Mouse (Mus musculus) heart, adult 2 months (tissue): ENCODE results near the gene Gm49405. TPM values are rescaled to one million over a fixed set of nuclear protein-coding genes. Genes with fewer than 3 reads are reported as not detected.
"Not testable (repeated sequence)": the region's sequence is repeated elsewhere in the genome, so short reads cannot be mapped to it uniquely, and the experiment has no call there.

Experiments
- DNase-seq, 2 experiments: peaks; one replicate each; pipeline ENCODE4 v3.0.0; 2021
- H3K27ac ChIP-seq: fragments of 200-600 bp; 2 replicates; pipeline ENCODE4 v1.8.1; 2022
- H3K27me3 ChIP-seq: fragments of 200-500 bp; 2 replicates; pipeline ENCODE4 v1.6.1; 2012; ENCODE audit warnings: mild to moderate bottlenecking, low read length, inconsistent platforms, mixed read lengths; ENCODE audit not compliant: control insufficient read depth, insufficient read depth
- H3K36me3 ChIP-seq: fragments of 200-500 bp; 2 replicates; pipeline ENCODE4 v1.6.1; 2012; ENCODE audit warnings: low read length, inconsistent platforms; ENCODE audit not compliant: control insufficient read depth, insufficient read depth
- H3K4me1 ChIP-seq: fragments of 200-500 bp; 2 replicates; pipeline ENCODE4 v1.6.1; 2011; ENCODE audit warnings: low read length; ENCODE audit not compliant: control insufficient read depth, insufficient read depth
- H3K4me3 ChIP-seq: fragments of 200-600 bp; 2 replicates; pipeline ENCODE4 v1.8.1; 2022
- H3K79me2 ChIP-seq: fragments of 200-500 bp; replicated peaks from 2 replicates; pipeline ENCODE4 v1.6.1; 2012; ENCODE audit warnings: mild to moderate bottlenecking, inconsistent platforms, low read length, moderate library complexity, mixed read lengths; ENCODE audit not compliant: control insufficient read depth, insufficient read depth
- H3K9ac ChIP-seq: fragments of 200-500 bp; 2 replicates; pipeline ENCODE4 v1.6.1; 2012; ENCODE audit warnings: low read depth, mild to moderate bottlenecking, control low read depth, inconsistent platforms, low read length, mixed read lengths
- CTCF ChIP-seq: fragments of 200-600 bp; IDR thresholded peaks from 2 replicates; pipeline ENCODE4 v1.8.1; 2022; ENCODE audit warnings: antibody characterized with exemption, mild to moderate bottlenecking, moderate library complexity
- EP300 ChIP-seq: fragments of 200-500 bp; IDR thresholded peaks from 2 replicates; pipeline ENCODE4 v1.6.1; 2011; ENCODE audit warnings: low read depth, low read length, control low read depth; ENCODE audit not compliant: insufficient read depth
- POLR2A ChIP-seq: fragments of 200-500 bp; IDR thresholded peaks from 2 replicates; pipeline ENCODE4 v1.6.1; 2011; ENCODE audit warnings: mild to moderate bottlenecking, low read depth, low read length, control low read depth; ENCODE audit not compliant: insufficient read depth
- WGBS: fragments of 180-500 bp; shearing (Covaris S2); methylation state at CpG from one replicate; pipeline ENCODE4 v1.1.7; 2018; 5-methylcytosine and 5-hydroxymethylcytosine counted together
- intact Hi-C: fragments of 180-260 bp; cut with DNase I; formaldehyde crosslinking; loops from one replicate; pipeline ENCODE4 v1.15.1; 2025
- polyA plus RNA-seq: library from polyadenylated mRNA; depleted of rRNA; stranded (reverse); fragments of >200 nt; gene quantifications from 2 replicates; pipeline ENCODE4 v1.2.3, GENCODE M21; 2012
- total RNA-seq, 2 experiments: library from RNA; stranded (reverse); gene quantifications; 2 replicates each; pipeline ENCODE4 v1.2.3; 2021

Gene Gm49405
- total and polyA plus RNA-seq, 3 experiments = 1.0 to 11.0 (median 1.7) TPM

DNA sequence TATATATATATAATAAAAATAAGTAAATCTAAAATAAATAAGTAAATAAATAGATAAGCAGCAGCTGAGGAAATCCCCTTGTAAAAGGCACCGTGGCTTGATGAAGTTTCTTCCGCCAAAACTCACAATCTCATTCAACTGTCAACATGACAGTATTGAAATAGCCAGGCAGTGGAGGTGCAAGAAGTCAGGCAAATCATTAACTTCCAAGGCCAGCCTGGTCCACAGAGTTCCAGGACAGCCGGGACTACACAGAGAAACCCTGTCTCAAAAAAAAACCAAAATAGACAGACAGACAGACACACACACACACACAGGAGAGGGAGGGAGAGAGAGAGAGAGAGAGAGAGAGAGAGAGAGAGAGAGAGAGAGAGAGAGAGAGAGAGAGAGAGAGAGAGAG lies 32.9 kb downstream of the Gm49405 start:
- no peak overlapping the region for H3K9ac ChIP-seq
- H3K4me3 ChIP-seq = no peak overlapping the region
- intact Hi-C loops = no loop called here
- no peak for DNase-seq
- no peaks in the 10 kb centered on the region for H3K36me3 ChIP-seq
- 54% methylated on average over 3 of the region's 3 CpGs for WGBS
- H3K4me1 ChIP-seq = peaks cover 3% of the 10 kb centered on the region
- TF ChIP-seq POLR2A = no peak
- TF ChIP-seq CTCF = no peak
- no peak for TF ChIP-seq EP300
- no peaks in the 10 kb centered on the region for H3K27me3 ChIP-seq
- no peak overlapping the region for H3K27ac ChIP-seq
- no peaks in the 10 kb centered on the region for H3K79me2 ChIP-seq

- 69% methylated on average over 5 of the region's 5 CpGs for WGBS
- peaks cover 4% of the 10 kb centered on the region for H3K4me1 ChIP-seq
- H3K27me3 ChIP-seq = no peaks in the 10 kb centered on the region
- no peak overlapping the region for H3K9ac ChIP-seq
- H3K4me3 ChIP-seq = no peak overlapping the region
- DNase-seq = no peak
- no peak for TF ChIP-seq EP300
- no peak for TF ChIP-seq POLR2A
- TF ChIP-seq CTCF = no peak
- intact Hi-C loops = no loop called here
- no peak overlapping the region for H3K27ac ChIP-seq
- H3K36me3 ChIP-seq = no peaks in the 10 kb centered on the region
- H3K79me2 ChIP-seq = no peaks in the 10 kb centered on the region
These were observed 33.3 kb downstream of the Gm49405 start for GRCm38 (mm10) chr19:4033742-4034141.

DNA sequence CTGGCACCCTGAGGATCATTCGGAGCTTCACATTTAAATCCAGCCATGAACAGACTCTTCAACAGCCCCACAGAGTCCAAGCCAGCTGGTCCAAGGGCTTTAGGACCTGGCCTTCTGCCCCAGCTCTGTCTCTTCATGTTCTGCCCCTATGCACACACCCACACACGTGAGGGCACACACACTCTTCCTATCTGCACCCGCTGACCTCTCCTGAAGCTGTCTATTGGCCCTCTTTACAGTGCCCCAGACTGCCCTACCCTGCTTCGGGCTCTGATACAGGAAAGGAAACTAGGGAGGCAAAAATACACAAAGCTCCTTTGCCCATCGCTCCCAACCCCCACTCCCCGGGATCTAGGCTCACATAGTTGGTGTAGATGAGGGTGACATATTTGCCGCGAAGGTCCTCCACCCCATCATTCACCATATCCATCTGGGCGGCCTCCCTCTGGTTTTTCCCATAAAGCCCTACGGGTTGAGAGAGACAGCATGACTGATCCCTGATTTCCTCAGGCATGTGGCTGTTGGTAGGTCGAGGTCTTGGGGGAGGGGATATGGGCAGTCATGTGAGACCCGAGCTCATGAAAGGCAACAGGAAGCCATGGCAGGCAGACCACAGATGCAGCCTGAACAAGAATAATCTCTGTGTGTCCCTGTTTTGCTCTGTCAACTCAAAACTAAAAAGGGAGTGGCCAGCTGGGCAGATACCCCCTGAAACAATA lies 36.1 kb downstream of the Gm49405 start:
- Histone ChIP-seq H3K9ac (no peak overlapping the region), H3K36me3 (no peaks in the 10 kb centered on the region), H3K27me3 (no peaks in the 10 kb centered on the region), H3K4me3 (no peak overlapping the region), H3K27ac (no peak overlapping the region), H3K4me1 (peaks cover 4% of the 10 kb centered on the region), H3K79me2 (no peaks in the 10 kb centered on the region)
- no peak for DNase-seq
- WGBS = 77% methylated on average over 12 of the region's 12 CpGs
- intact Hi-C loops = no loop called here
- no peak for TF ChIP-seq CTCF

- DNase-seq, H3K4me1 ChIP-seq, H3K36me3 ChIP-seq, H3K79me2 ChIP-seq, H3K27me3 ChIP-seq, intact Hi-C loops: not testable (repeated sequence)
- H3K9ac ChIP-seq = peak overlapping the region; percentile 92
- peak overlapping the region; percentile 59 for H3K4me3 ChIP-seq
- H3K27ac ChIP-seq = peak overlapping the region; percentile 80
- WGBS = 28% methylated on average over 8 of the region's 8 CpGs
These were observed 36.8 kb downstream of the Gm49405 start for GRCm38 (mm10) chr19:4037154-4037787.

- Histone ChIP-seq H3K4me3 (peak within 1 kb of the TSS; percentile 59), H3K9ac (peak within 1 kb of the TSS; percentile 92), H3K27me3 (no peaks in the 10 kb centered on the region), H3K27ac (peak within 1 kb of the TSS; percentile 80), H3K79me2 (no peaks in the 10 kb centered on the region), H3K36me3 (no peaks in the 10 kb centered on the region), H3K4me1 (peaks cover 4% of the 10 kb centered on the region)
- peak; percentile 92 to 93 for DNase-seq
- under 1% methylated on average over 26 of the region's 26 CpGs for WGBS
- TF ChIP-seq POLR2A (peak; percentile 94), EP300 (no peak), CTCF (peak; percentile 55)
- intact Hi-C loops = no loop called here
These were observed 37.4 kb downstream of the Gm49405 start, which contains the start of gene Gstp1 for GRCm38 (mm10) chr19:4037788-4038232. Gene Gstp1 (minus strand): TSS chr19:4037985.

- H3K27ac ChIP-seq, DNase-seq, H3K36me3 ChIP-seq, intact Hi-C loops, H3K9ac ChIP-seq, H3K79me2 ChIP-seq, H3K4me1 ChIP-seq, H3K27me3 ChIP-seq, H3K4me3 ChIP-seq: not testable (repeated sequence)
- 86% methylated on average over 5 of the region's 5 CpGs for WGBS
These were observed 40.5 kb downstream of the Gm49405 start for GRCm38 (mm10) chr19:4040941-4041340.

GRCm38 (mm10) chr19:4041500-4041899 lies 41.1 kb downstream of the Gm49405 start:
- H3K9ac ChIP-seq, H3K36me3 ChIP-seq, intact Hi-C loops, H3K79me2 ChIP-seq, H3K27me3 ChIP-seq, DNase-seq, H3K4me1 ChIP-seq, H3K27ac ChIP-seq, H3K4me3 ChIP-seq: not testable (repeated sequence)
- WGBS = 91% methylated on average over 3 of the region's 4 CpGs
